Mouse (Mus musculus): ENCODE data around the gene Camta1. TPM values are rescaled to one million over a fixed set of nuclear protein-coding genes. Genes with fewer than 3 reads are reported as not detected.

Gene Camta1
- polyA plus RNA-seq, 1 experiment: 10.3 TPM

Other genes with a start within 250 kb of the Camta1 start
- gene Dnajc11, start 71.8 kb upstream of the Camta1 start, polyA plus RNA-seq (2012; rRNA removed): 62.3 and 66.7 TPM in 2 replicates
- gene Thap3, start 127.1 kb upstream of the Camta1 start, polyA plus RNA-seq (2012; rRNA removed): 44.1 and 51.3 TPM in 2 replicates
- 11.3 and 14.8 TPM in 2 replicates for gene Phf13, start 134.4 kb upstream of the Camta1 start, polyA plus RNA-seq (2012; rRNA removed)
- 20.5 and 29.4 TPM in 2 replicates for gene Klhl21, start 146.9 kb upstream of the Camta1 start, polyA plus RNA-seq (2012; rRNA removed)
- gene Zbtb48, start 165.8 kb upstream of the Camta1 start, polyA plus RNA-seq (2012; rRNA removed): 9.8 and 12.8 TPM in 2 replicates
- 3.3 and 4.0 TPM in 2 replicates for gene Tas1r1, start 176.7 kb upstream of the Camta1 start, polyA plus RNA-seq (2012; rRNA removed)
- gene Nol9, start 177.4 kb upstream of the Camta1 start, polyA plus RNA-seq (2012; rRNA removed): 20.1 and 21.2 TPM in 2 replicates
- gene Plekhg5, start 210.6 kb upstream of the Camta1 start, polyA plus RNA-seq (2012; rRNA removed): 35.0 and 37.7 TPM in 2 replicates